Mouse (Mus musculus) adipose tissue, adult 10 weeks (tissue): ENCODE measurements around the gene Igsf6. TPM values are rescaled to one million over a fixed set of nuclear protein-coding genes. Genes with fewer than 3 reads are reported as not detected.

ENCODE experiments used
- polyA plus RNA-seq: library from polyadenylated mRNA; stranded (reverse); fragments of 350-450 nt; fragmentation: Illumina TruSeq; extraction: RNeasy Lipid Tissue Mini Kit (QIAGEN cat#74804); gene quantifications from one replicate; pipeline ENCODE4 v1.2.3, GENCODE M21; 2014; ENCODE audit warnings: low read depth, low replicate concordance

The Igsf6 gene
- 4.1 TPM for polyA plus RNA-seq

GRCm38 (mm10) chr7:121074281-121074680 lies at the start of gene Igsf6:
Igsf6 (minus strand) TSS chr7:121074572.

GRCm38 (mm10) chr7:121081350-121081749 lies 7.0 kb upstream of the Igsf6 start, which contains the start of gene Otoa:
Otoa (plus strand) TSS chr7:121081650.

GRCm38 (mm10) chr7:121033856-121034652 lies 40.3 kb downstream of the Igsf6 start, which contains the start of gene Mettl9:
Mettl9 (plus strand) TSS chr7:121034445.

Other genes with a start within 250 kb of the Igsf6 start
- gene Eef2k, start 231.7 kb downstream of the Igsf6 start, polyA plus RNA-seq, result 21.4 TPM
- gene Polr3e, start 156.8 kb downstream of the Igsf6 start, polyA plus RNA-seq, result 25.9 TPM
- 29.5 TPM for gene Cdr2, start 92.3 kb downstream of the Igsf6 start, polyA plus RNA-seq
- 1.9 TPM for gene Mfsd13b, start 92.1 kb downstream of the Igsf6 start, polyA plus RNA-seq
- 82.0 TPM for gene Mettl9, start 40.1 kb downstream of the Igsf6 start, polyA plus RNA-seq
- 0.12 TPM for gene Otoa, start 7.1 kb upstream of the Igsf6 start, polyA plus RNA-seq